Mouse (Mus musculus) C2C12 (cell line): Measurements from ENCODE around the gene Wnt16. TPM values are rescaled to one million over a fixed set of nuclear protein-coding genes. Genes with fewer than 3 reads are reported as not detected.

ENCODE experiments used
- H3K27me3 ChIP-seq: one replicate; pipeline ENCODE4 v1.6.1; 2011; ENCODE audit not compliant: control insufficient read depth, insufficient read depth, insufficient read length
- H3K36me3 ChIP-seq: one replicate; pipeline ENCODE4 v1.6.1; 2011; ENCODE audit not compliant: control insufficient read depth, insufficient read depth
- H3K4me3 ChIP-seq: one replicate; pipeline ENCODE4 v1.5.1; 2011; ENCODE audit warnings: mild to moderate bottlenecking, control low read depth; ENCODE audit not compliant: poor library complexity, insufficient read depth, severe bottlenecking
- H3K79me2 ChIP-seq: one replicate; pipeline ENCODE4 v1.6.1; 2011; ENCODE audit not compliant: control insufficient read depth, insufficient read depth
- H3K79me3 ChIP-seq: one replicate; pipeline ENCODE4 v1.6.1; 2011; ENCODE audit warnings: low read depth, control low read depth
- H3ac ChIP-seq: one replicate; pipeline ENCODE3; 2011; ENCODE audit warnings: low read depth; ENCODE audit not compliant: control insufficient read depth, insufficient read length
- CEBPB ChIP-seq: IDR thresholded peaks from one replicate; pipeline ENCODE4 v1.6.1; 2011; ENCODE audit warnings: low read depth, mild to moderate bottlenecking, control low read depth, moderate library complexity
- CTCF ChIP-seq: IDR thresholded peaks from one replicate; pipeline ENCODE4 v1.5.1; 2011; ENCODE audit not compliant: control insufficient read depth, insufficient read depth, insufficient read length
- FOSL1 ChIP-seq: IDR thresholded peaks from one replicate; pipeline ENCODE4 v1.8.0; 2011; ENCODE audit warnings: mild to moderate bottlenecking, low read length; ENCODE audit not compliant: poor library complexity, insufficient read depth, severe bottlenecking
- MAX ChIP-seq: IDR thresholded peaks from one replicate; pipeline ENCODE4 v1.6.1; 2011; ENCODE audit warnings: mild to moderate bottlenecking, control low read depth
- MYOD1 ChIP-seq: IDR thresholded peaks from one replicate; pipeline ENCODE4 v1.6.1; 2011; ENCODE audit warnings: low read depth; ENCODE audit not compliant: control insufficient read depth, insufficient read length
- MYOG ChIP-seq: IDR thresholded peaks from one replicate; pipeline ENCODE4 v1.6.1; 2011; ENCODE audit not compliant: control insufficient read depth, insufficient read length; ENCODE audit errors: extremely low read depth
- USF1 ChIP-seq: IDR thresholded peaks from one replicate; pipeline ENCODE4 v1.6.1; 2011; ENCODE audit warnings: low read depth, mild to moderate bottlenecking, control low read depth, moderate library complexity
- polyA plus RNA-seq: library from polyadenylated mRNA; unstranded; fragments of >200 nt; fragmentation: generic; extraction: Trizol; gene quantifications from one replicate; pipeline ENCODE4 v1.2.1, GENCODE M21; 2012; ENCODE audit warnings: missing spikeins

Wnt16 gene
- polyA plus RNA-seq, 1 experiment: not detected

DNA sequence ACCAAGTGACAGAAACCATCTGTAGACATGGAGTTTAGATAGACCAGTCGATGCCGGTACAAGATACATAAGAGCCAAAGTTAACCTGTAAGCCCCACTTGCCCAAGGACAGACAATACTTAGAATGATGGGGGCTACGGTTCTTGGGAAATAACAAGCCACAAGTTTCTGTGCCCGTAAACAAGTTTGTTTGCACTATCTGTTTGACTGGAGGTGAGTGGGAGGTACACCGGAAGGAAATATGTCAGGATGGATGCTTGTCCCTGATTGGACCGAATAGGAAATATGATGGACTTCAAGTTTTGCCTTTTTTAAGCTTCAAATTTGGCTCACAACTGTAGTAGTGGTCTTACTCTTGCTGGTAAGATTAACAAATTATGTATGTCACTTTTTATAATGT is 55.7 kb downstream of the Wnt16 start:
- no peak overlapping the region for H3ac ChIP-seq
- peaks cover 3% of the 10 kb centered on the region for H3K36me3 ChIP-seq
- H3K79me3 ChIP-seq: peaks cover 29% of the 10 kb centered on the region
- H3K27me3 ChIP-seq: no peaks in the 10 kb centered on the region
- no peak for TF ChIP-seq FOSL1
- TF ChIP-seq MAX: no peak
- TF ChIP-seq CEBPB: no peak
- no peak overlapping the region for H3K4me3 ChIP-seq
- H3K79me2 ChIP-seq: peaks cover 48% of the 10 kb centered on the region

DNA sequence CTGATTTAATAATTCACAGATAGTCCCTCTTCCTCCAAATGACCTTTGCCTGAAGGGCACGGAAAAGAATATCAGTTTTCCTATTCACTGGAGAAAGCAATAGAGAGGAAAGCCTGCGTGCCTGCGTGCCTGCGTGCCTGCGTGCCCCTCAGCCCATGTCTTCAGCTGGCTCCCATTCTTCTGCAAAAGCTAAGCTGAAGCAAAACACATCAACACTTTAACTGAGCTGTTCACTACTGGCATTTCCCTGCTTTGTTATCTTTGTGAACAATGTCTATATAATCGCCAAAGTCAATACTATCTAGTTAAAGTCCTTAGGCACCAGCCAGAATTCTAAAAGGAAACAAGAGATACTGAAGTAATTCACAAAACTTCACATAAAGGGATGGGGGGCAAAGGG is 56.4 kb downstream of the Wnt16 start:
- Histone ChIP-seq H3K4me3 (no peak overlapping the region), H3K79me2 (peaks cover 55% of the 10 kb centered on the region), H3K36me3 (no peaks in the 10 kb centered on the region), H3K79me3 (peaks cover 33% of the 10 kb centered on the region), H3ac (no peak overlapping the region), H3K27me3 (no peaks in the 10 kb centered on the region)
- TF ChIP-seq FOSL1 (no peak), MYOG (no peak), USF1 (no peak), MYOD1 (no peak), CTCF (no peak), MAX (no peak), CEBPB (no peak)

DNA sequence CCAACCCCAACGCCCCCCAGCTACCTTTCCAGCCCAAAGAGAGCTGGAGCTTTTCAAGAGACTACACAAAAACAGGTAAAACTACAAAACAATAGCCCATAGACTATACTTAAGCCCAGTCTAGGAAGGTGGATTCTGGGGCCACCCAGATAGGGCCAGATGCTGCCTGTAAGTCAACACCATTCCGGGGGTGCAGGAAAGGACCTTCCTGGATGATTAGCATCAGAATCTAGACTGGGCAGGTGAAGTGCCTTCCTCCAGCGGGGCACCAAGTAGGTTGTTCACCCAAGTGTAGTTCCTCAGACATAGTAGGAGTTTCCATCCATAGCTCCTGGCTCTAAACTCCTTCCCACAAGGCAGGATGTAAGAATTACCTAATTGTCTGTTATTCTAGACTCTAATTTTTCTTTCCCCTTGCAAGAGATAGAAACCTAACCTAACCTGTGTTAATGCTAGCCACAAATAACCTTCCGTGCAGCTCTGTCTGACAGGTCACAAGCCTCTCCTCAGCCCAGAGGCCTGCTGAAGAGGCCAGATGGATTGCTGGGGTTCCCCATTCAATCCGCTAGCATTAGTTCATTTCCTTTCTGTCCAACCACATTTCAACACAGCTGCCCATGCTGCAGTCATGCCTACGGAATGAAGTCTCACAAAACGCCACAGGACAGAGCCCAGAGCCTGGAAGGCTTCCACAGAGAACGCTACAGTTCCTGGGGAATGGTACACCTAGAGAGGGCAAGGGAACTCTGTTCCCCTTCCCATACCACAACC is 59.3 kb downstream of the Wnt16 start:
- TF ChIP-seq MAX: no peak
- TF ChIP-seq CEBPB: no peak
- no peak for TF ChIP-seq CTCF
- TF ChIP-seq MYOG: no peak
- TF ChIP-seq FOSL1: no peak
- TF ChIP-seq MYOD1: no peak
- no peak for TF ChIP-seq USF1
- no peaks in the 10 kb centered on the region for H3K36me3 ChIP-seq
- no peak overlapping the region for H3K4me3 ChIP-seq
- H3ac ChIP-seq: no peak overlapping the region
- H3K27me3 ChIP-seq: no peaks in the 10 kb centered on the region
- peaks cover 40% of the 10 kb centered on the region for H3K79me3 ChIP-seq
- H3K79me2 ChIP-seq: peaks cover 80% of the 10 kb centered on the region

Other genes with a start within 250 kb of the Wnt16 start
- gene Fam3c, start 68.0 kb downstream of the Wnt16 start, polyA plus RNA-seq: 19.0 TPM